Mouse (Mus musculus) liver, postnatal 0 days (tissue): ENCODE results near the gene Zcchc9. TPM values are rescaled to one million over a fixed set of nuclear protein-coding genes. Genes with fewer than 3 reads are reported as not detected.

Source experiments
- ATAC-seq: fragments of 200-750 bp; cut with Nextera tagmentation; 2 replicates; pipeline ENCODE4 v1.8.0; 2017; ENCODE audit warnings: mild to moderate bottlenecking, moderate library complexity
- DNase-seq: peaks from one replicate; pipeline ENCODE4 v3.0.0-alpha.2; 2016
- H3K27ac ChIP-seq: fragments of 300-500 bp; sonication (generic); 2 replicates; pipeline ENCODE4 v1.5.1; 2014; ENCODE audit warnings: antibody characterized with exemption, moderate library complexity, mild to moderate bottlenecking, low read depth
- H3K27me3 ChIP-seq: fragments of 300-500 bp; sonication (generic); 2 replicates; pipeline ENCODE4 v1.6.1; 2014; ENCODE audit warnings: low read length, control low read depth, mixed read lengths; ENCODE audit not compliant: insufficient read depth
- H3K36me3 ChIP-seq: fragments of 300-500 bp; sonication (generic); replicated peaks from 2 replicates; pipeline ENCODE4 v1.6.1; 2014; ENCODE audit warnings: mild to moderate bottlenecking, control low read depth, low read length, moderate library complexity, mixed read lengths; ENCODE audit not compliant: insufficient read depth
- H3K4me1 ChIP-seq: fragments of 300-500 bp; sonication (generic); 2 replicates; pipeline ENCODE4 v1.6.1; 2014; ENCODE audit warnings: antibody characterized with exemption, mild to moderate bottlenecking, control low read depth; ENCODE audit not compliant: insufficient read depth
- H3K4me2 ChIP-seq: fragments of 300-500 bp; sonication (generic); 2 replicates; pipeline ENCODE4 v1.6.1; 2014; ENCODE audit warnings: low read depth, mild to moderate bottlenecking, low read length, moderate library complexity, mixed read lengths
- H3K4me3 ChIP-seq: fragments of 300-500 bp; sonication (generic); 2 replicates; pipeline ENCODE4 v1.5.1; 2014; ENCODE audit warnings: low read depth, low read length
- H3K9ac ChIP-seq: fragments of 300-500 bp; sonication (generic); replicated peaks from 2 replicates; pipeline ENCODE4 v1.6.1; 2014; ENCODE audit warnings: mild to moderate bottlenecking, moderate library complexity
- H3K9me3 ChIP-seq: fragments of 300-500 bp; sonication (generic); 2 replicates; pipeline ENCODE4 v1.6.1; 2016; ENCODE audit warnings: mild to moderate bottlenecking, control low read depth, low read length, mixed read lengths
- CTCF ChIP-seq: sonication (generic); IDR thresholded peaks from 2 replicates; pipeline ENCODE4 v1.5.1; 2016; ENCODE audit warnings: antibody characterized with exemption, low read depth
- EP300 ChIP-seq: IDR thresholded peaks from 2 replicates; pipeline ENCODE4 v1.6.1; 2016; ENCODE audit warnings: antibody characterized with exemption, low read depth, mild to moderate bottlenecking
- WGBS: fragments of 180-500 bp; shearing (Covaris S2); extraction: QIAGEN DNeasy Blood & Tissue Kit; methylation state at CpG from one replicate; pipeline ENCODE4 v1.1.7; 2014; ENCODE audit not compliant: insufficient replicate concordance; 5-methylcytosine and 5-hydroxymethylcytosine counted together
- microRNA-seq: library from miRNA; unstranded; fragments of <30 nt; microRNA quantifications from one replicate; pipeline ENCODE4, GENCODE M21; 2016
- polyA plus RNA-seq: library from polyadenylated mRNA; unstranded; fragments of >200 nt; fragmentation: Nextera tagmentation; extraction: Ambion mirVana; gene quantifications from 2 replicates; pipeline ENCODE4 v1.2.1, GENCODE M21; 2015

Gene Zcchc9
- polyA plus RNA-seq, 1 experiment from 2014 or later, result 8.8 TPM

DNA sequence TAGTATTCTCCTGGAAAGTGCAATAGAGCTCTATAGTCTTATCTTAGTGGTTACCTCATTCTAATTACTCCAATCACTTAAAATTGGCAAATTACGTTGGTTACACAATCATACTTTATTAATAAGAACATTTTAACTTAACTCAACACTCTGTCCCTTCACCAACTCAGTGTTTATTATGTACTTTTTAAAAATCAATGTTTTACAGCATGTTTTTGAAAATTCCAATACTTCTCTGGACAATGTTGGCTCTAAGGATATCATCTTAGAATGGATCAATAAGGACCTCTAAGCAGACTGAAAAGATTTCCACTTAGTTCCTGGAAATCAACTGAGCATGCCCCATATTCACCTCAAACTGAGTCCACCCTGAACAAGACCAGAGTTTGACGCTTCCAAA lies 59.1 kb downstream of the Zcchc9 start:
- no peak for ATAC-seq
- Histone ChIP-seq H3K27ac (no peak overlapping the region), H3K36me3 (no peaks in the 10 kb centered on the region), H3K4me3 (no peak overlapping the region), H3K4me2 (no peak overlapping the region), H3K9me3 (no peaks in the 10 kb centered on the region), H3K9ac (no peak overlapping the region), H3K27me3 (no peaks in the 10 kb centered on the region), H3K4me1 (peaks cover 2% of the 10 kb centered on the region; the same call in 1 of the 2 replicates)
- DNase-seq, result no peak
- 74% methylated on average over 2 of the region's 2 CpGs for WGBS
- TF ChIP-seq CTCF, result no peak
- no peak for TF ChIP-seq EP300

Small RNAs within 50 kb of the gene (microRNA-seq; reads per million reads assigned to microRNA genes)
- not detected for gene Gm27656

Other genes with a start within 250 kb of the Zcchc9 start
- gene Acot12, start 66.2 kb downstream of the Zcchc9 start, polyA plus RNA-seq, result 30.0 TPM in 2 replicates
- gene Ckmt2, start 69.2 kb upstream of the Zcchc9 start, polyA plus RNA-seq, result 0.33 and 9.0 TPM in 2 replicates